Mouse (Mus musculus) thymus, adult 18-20 months (tissue): ENCODE data around the gene Pdik1l.
A peak's percentile ranks its signal among the peaks of the same experiment; 100 is the strongest.

ENCODE experiments used
- DNase-seq, 2 experiments: peaks; one replicate each; pipeline ENCODE4 v3.0.0; 2022; ENCODE audit warnings: mixed read lengths in 2 of 2

Gene Pdik1l

GRCm38 (mm10) chr4:134287575-134288025, at the start of gene Pdik1l:
Gene Pdik1l, minus strand, starts transcription at chr4:134287895.
- peak; percentile 70 to 80 for DNase-seq

GRCm38 (mm10) chr4:134330281-134330680, 42.6 kb upstream of the Pdik1l start:
- DNase-seq: no peak

GRCm38 (mm10) chr4:134328832-134329231, 41.1 kb upstream of the Pdik1l start:
- no peak for DNase-seq

GRCm38 (mm10) chr4:134328151-134328550, 40.5 kb upstream of the Pdik1l start:
- no peak for DNase-seq

GRCm38 (mm10) chr4:134326859-134327530, 39.3 kb upstream of the Pdik1l start:
- DNase-seq: no peak

GRCm38 (mm10) chr4:134324655-134325054, 37.0 kb upstream of the Pdik1l start:
- no peak for DNase-seq

- DNase-seq: no peak
Measured at GRCm38 (mm10) chr4:134321524-134321923, 33.8 kb upstream of the Pdik1l start.

GRCm38 (mm10) chr4:134319674-134320073, 32.0 kb upstream of the Pdik1l start:
- no peak for DNase-seq

- DNase-seq: no peak
Measured at GRCm38 (mm10) chr4:134319074-134319473, 31.4 kb upstream of the Pdik1l start.

- no peak for DNase-seq
Measured at GRCm38 (mm10) chr4:134316390-134316789, 28.7 kb upstream of the Pdik1l start.

- DNase-seq: no peak
Measured at GRCm38 (mm10) chr4:134315470-134315869, 27.8 kb upstream of the Pdik1l start.

GRCm38 (mm10) chr4:134314876-134315275, 27.2 kb upstream of the Pdik1l start, which contains the start of gene Trim63:
Gene Trim63, plus strand, starts transcription at chr4:134315120.
- DNase-seq: no peak

GRCm38 (mm10) chr4:134314081-134314655, 26.5 kb upstream of the Pdik1l start:
- no peak for DNase-seq

GRCm38 (mm10) chr4:134312901-134313300, 25.2 kb upstream of the Pdik1l start:
- no peak for DNase-seq

GRCm38 (mm10) chr4:134312341-134312740, 24.6 kb upstream of the Pdik1l start:
- DNase-seq: no peak

GRCm38 (mm10) chr4:134311784-134312183, 24.1 kb upstream of the Pdik1l start:
- no peak for DNase-seq

- DNase-seq: no peak
Measured at GRCm38 (mm10) chr4:134310656-134311055, 23.0 kb upstream of the Pdik1l start.

- DNase-seq: no peak
Measured at GRCm38 (mm10) chr4:134310106-134310505, 22.4 kb upstream of the Pdik1l start.

GRCm38 (mm10) chr4:134307367-134308072, 19.8 kb upstream of the Pdik1l start:
- peak in 1 of 2 experiments; percentile 12 for DNase-seq

- DNase-seq: no peak
Measured at GRCm38 (mm10) chr4:134306963-134307362, 19.3 kb upstream of the Pdik1l start.

GRCm38 (mm10) chr4:134302084-134302483, 14.4 kb upstream of the Pdik1l start:
- DNase-seq: no peak

GRCm38 (mm10) chr4:134300316-134300715, 12.6 kb upstream of the Pdik1l start:
- DNase-seq: no peak

GRCm38 (mm10) chr4:134299498-134299810, 11.8 kb upstream of the Pdik1l start:
- DNase-seq: no peak
